Mouse (Mus musculus) cerebellum, adult 11 months (tissue): Measurements from ENCODE around the gene 4930544D05Rik.

ENCODE experiments used
- DNase-seq: peaks from one replicate; pipeline ENCODE4 v3.0.0; 2022

4930544D05Rik gene

GRCm38 (mm10) chr11:70644564-70645103 is 29.0 kb downstream of the 4930544D05Rik start:
- DNase-seq: no peak

GRCm38 (mm10) chr11:70645461-70646258 is 30.0 kb downstream of the 4930544D05Rik start:
- no peak for DNase-seq

- DNase-seq: peak; percentile 48
Measured at GRCm38 (mm10) chr11:70646259-70646555, 30.6 kb downstream of the 4930544D05Rik start.

DNA sequence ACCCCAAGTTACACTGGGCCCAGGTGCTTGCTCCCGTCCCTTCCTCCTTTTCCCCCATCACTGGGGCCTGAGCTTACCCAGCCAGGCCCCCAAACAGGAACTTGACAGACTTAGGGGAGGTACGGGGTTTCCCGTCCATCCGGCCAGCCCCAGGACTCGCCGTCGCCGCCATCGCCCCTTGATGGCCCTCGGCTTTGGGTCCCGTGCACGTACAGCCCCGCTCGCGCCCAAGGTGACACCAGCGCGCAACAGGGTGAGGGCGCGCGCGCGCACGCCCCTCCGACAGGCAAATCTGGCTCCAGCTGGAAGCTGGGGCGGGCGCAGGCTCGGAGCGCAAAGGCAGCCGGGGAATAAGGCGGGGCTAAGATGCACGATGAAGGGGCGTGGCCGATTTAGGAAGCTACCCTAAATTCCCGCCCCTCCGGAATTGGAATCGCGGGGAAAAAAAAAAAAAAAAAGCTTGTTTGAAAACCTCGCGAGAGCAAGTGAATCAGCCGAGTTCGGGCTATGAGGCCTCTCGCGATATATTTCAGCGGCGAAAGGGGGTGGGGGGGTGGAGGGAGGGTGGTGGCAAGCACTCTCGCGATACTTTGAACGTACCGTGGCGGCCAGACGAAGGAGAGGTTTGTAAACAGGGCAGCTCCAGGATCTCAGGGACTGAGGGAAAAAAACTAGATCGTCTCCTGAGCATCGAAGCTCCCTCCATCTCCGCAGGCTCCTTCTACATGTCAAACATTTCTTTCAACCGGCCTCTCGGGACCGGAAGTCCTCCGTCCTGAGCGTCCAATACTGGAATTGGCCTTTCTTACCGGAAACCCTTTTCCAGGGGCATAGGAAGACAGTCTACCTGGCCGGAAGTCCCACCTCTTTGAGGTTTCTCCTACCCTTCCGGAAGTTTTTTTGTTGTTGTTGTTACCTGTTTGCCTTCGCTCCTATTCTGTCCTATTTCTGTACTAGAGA is 31.3 kb downstream of the 4930544D05Rik start, which contains the start of the genes Rnf167 and Slc25a11:
Rnf167 (plus strand) TSS at position 545 of the 960 bp plus-strand sequence.
Slc25a11 (minus strand) TSS at position 789 of the 960 bp plus-strand sequence.
- peak; percentile 97 for DNase-seq

DNA sequence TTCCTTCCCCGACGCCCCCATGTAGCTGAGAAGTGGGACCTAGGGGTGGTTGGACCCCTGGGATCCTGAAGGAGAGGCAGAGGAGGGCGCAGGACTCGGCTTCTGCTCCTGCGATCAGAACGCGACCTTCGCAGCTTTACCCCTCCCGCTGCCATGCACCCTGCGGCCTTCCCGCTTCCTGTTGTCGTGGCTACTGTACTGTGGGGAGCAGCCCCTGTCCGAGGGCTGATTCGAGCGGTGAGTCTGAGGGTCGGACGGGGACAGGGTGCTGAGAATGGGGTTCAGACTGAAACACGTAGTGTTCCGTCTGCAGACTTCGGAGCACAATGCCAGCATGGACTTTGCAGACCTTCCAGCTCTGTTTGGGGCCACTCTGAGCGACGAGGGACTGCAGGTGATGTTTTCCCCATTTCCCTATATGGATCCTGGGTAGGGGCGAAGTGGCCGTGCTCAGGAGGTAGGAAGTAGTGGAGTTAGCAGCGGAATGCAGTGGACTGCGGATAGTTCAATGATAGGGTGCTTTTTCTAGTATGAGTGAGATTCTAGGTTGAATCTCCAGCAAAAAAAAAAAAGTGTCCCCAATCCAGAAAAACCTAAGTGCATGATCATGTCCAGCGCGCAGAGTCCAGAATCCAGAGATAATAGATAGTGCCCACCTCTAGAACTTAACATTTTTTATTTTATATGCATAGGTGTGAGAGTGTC is 32.2 kb downstream of the 4930544D05Rik start:
- DNase-seq: no peak

DNA sequence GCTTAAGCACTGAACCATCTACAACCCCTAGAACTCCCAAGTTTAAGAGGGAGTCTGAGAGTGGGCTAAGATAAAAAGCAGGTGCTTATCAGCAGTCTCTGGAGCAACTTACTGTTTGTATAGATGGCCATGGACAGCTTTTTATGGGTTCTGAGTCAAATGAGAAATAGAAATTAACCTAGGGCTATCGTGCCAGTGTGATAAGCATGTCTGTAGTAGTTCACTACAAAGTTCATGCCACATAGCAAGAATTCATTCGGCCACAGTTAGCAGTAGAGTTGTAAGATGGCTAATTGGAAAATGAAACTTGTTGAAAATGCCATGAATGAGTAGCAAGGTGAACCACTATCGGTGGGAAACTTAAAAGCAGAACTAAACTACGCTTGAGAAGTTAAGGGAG is 32.9 kb downstream of the 4930544D05Rik start:
- no peak for DNase-seq

DNA sequence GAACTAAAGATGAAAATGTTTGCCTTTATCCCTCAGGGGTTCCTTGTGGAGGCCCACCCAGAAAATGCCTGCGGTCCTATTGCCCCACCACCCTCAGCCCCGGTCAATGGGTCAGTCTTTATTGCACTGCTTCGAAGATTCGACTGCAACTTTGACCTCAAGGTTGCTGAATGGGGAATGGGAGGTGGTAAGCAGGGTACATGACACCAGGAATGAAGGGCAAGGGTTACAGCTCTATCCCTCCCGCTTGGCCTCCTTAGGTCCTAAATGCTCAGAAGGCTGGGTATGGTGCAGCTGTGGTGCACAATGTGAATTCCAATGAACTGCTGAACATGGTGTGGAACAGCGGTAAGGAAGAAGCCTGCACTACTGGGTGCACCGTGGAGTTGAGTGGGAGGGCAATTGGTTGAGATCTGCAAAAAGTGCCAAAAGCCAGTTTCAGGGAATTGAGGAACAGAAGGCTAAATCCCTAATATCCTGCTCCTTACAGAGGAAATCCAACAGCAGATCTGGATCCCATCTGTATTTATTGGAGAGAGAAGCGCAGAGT is 33.6 kb downstream of the 4930544D05Rik start:
- no peak for DNase-seq

- DNase-seq: no peak
Measured at GRCm38 (mm10) chr11:70650322-70651175, 34.9 kb downstream of the 4930544D05Rik start.

GRCm38 (mm10) chr11:70651391-70651790 is 35.7 kb downstream of the 4930544D05Rik start:
- DNase-seq: no peak

- peak; percentile 24 for DNase-seq
Measured at GRCm38 (mm10) chr11:70652029-70652883, 36.6 kb downstream of the 4930544D05Rik start.

- DNase-seq: peak; percentile 24
Measured at GRCm38 (mm10) chr11:70652884-70653344, 37.3 kb downstream of the 4930544D05Rik start.

GRCm38 (mm10) chr11:70653345-70654197 is 37.9 kb downstream of the 4930544D05Rik start:
- peak; percentile 22 for DNase-seq

DNA sequence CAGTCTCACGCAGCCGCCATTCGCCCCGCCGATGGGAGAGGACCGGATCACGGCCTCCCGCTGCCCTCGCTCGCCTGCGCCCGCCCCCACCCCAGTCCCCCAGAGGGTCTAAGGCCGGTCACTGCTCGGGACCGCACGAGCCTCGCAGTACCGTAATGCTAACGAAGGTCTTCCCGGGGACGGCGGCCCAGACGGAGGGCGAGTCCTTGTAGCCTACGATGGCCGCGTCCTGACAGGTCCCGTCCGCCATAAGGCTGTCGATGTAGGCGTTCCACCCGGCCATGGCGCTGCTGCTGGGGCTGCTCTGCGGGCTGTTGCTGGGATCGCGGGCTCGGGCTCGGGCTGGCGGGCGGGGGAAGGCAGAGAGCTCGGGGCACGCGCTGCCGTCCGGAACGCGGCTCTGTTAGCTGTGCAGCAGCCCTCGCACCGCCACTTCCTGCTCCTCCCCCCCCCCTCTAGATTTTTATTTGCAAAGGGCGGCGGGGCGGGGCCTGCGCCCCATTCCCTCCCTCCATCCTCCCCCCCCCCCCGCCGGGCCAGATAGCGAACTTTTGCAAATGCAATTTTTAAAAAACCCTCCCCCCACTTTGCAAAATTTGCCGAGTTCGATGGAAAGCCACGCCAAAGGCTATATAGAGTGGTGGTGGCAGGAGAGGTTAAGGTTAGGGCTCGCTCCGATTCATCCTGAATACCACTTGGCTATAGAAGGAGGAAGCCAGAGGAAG is 38.7 kb downstream of the 4930544D05Rik start, which contains the start of gene Pfn1:
Pfn1 (minus strand) TSS at position 447 of the 725 bp plus-strand sequence.
- peak; percentile 72 for DNase-seq

DNA sequence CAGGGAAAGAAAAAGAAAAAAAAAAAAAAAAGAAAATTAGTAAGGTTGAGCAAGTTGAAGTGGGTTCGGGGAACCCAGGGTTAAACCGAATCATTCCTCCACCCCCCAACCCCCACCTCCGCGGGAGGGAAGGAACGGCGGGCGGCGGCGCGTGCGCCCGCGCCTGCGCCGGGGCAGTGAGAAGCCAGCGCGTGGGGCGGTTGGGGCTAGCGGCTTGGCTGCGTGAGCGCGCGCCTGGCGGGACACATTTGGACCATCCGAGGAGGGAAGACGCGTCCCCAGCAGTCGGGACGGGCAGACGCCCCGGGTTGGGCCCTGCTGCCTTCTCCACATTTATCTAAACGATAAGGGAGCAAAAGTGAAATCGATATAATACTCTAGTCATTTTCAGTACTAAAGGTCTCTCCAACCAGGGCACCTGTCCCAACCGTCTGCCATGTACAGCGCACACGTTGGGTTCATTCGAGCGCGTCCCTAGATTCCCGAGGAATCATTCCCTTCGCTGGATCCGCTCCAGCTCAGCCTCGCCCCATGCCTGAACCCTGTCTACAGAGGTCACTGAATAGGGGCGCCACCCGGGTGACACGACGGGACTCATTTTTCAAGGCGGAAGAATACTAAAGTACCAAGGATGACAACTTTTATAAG is 39.4 kb downstream of the 4930544D05Rik start:
- peak; percentile 80 for DNase-seq

DNA sequence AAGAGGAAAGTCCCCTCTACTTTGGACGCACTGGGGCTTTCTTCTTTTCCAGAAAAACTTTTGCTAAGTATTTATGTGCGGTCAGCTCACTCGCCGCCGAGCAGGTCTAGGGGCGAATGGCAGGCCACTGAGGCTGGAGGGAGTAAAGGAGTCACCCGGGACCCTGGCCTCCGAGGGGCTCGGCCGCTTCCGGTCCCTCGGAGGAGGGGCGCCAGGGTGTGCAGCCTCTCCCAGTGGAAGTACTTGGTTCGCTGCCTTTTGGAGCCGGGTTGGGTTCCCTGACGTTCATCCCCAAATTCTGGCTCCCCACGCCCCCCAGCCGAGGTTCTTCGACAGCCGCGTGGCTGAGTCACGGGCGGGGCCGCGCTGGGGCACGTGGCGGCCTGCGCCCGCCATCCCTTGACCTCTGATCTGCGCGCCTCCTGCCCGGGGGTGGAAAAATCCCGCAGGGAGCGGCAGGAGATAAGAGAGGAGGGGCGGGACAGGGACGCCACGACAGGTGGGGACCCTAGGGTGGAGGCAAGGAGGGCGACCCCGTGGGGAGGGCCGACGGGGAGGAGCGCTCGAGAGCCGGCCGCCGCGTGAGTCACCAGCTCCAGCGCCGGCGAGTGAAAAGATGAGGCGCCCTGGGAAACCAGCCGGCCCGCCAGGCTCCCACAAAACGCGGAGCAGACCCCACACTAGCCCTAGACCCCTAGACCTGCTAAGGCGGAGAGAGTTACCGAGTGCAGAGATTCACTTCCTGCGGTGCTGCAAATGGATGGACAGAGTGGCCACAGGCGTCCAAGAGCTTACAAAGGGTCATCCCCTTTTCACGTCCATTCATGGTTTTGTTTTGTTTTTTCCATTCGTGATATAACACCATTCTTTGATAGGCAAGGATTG is 40.2 kb downstream of the 4930544D05Rik start:
- peak; percentile 41 for DNase-seq

DNA sequence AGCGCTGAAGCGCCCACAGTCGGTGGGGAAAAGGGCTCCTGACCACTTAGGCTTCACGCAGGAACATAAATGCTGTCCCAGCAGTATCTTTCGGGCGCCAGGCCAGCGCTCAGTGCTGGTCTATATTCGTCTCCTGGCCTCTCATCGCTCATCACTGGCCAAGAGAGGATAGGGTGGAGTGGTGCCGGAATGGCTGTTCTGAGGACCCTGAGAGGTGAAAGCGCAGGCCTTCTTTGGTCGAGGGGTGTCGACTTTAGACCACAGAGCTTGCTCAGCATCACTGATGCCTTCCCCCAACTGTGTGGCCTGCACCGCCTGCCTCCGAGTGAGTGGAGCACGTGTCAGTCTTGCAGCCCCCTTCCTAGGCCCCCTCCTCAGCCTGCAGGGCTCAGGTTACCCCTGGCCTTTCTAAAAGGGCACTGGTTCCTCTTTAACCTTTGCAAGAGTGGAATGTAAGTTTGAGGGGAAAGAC is 40.8 kb downstream of the 4930544D05Rik start:
- DNase-seq: peak; percentile 34

DNA sequence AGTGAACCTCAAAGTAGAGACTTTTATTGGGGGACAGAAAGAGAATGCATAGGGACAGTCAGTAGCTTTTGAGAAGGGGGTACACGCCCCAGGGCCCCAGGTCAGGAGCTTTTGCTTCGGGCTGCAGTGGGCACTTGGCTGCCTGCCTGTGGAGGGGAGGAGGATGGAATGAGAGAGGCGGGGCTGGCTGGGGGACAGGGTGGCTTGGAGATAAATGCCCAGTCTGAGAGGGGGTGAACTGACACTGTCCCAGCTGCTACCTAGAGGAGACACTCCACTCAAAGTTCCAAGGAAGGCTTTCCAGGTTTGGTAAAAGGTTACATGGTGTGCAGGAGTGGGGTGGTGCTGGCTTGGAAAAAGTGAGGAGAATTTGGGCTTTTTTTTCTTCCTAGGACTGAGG is 41.3 kb downstream of the 4930544D05Rik start, which contains the start of gene Eno3:
Eno3 (plus strand) TSS at position 239 of the 400 bp plus-strand sequence.
- peak; percentile 39 for DNase-seq
